Mouse (Mus musculus): ENCODE data around the gene Cldn34c2. TPM values are rescaled to one million over a fixed set of nuclear protein-coding genes. Genes with fewer than 3 reads are reported as not detected.
"Not testable (repeated sequence)": the region's sequence is repeated elsewhere in the genome, so short reads cannot be mapped to it uniquely, and the experiment has no call there.

Gene Cldn34c2
- total RNA-seq (2021) = 1 to 10 TPM in 1 of 2 experiments, not detected in 1; 4.0 TPM
- not detected in 2 replicates for polyA plus RNA-seq (2012; rRNA removed)
- long read RNA-seq, partial matches to known transcripts = 0 of 3 reads
- long read RNA-seq, other reads (novel, unspliced or antisense) = 3 of 3 reads

DNA sequence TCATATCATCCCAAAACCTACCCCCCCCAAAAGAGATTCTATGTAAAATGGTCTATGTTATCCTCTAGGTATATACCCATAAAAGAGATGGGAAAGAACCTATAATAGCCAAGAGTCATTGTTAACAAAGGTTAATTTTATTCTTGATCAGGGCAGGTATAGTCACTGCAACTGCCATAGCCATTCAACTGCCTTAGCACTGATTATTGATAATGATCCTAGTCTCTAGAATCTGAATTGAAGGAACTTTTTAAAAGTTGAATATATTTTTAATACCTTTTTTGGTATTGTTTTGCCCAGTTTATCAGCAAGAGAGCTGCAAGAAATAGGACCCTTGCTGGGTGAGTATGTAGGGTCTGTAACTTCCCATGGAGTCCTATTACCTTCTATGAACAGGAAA, at the start of gene Cldn34c2:
TSS of gene Cldn34c2 (plus strand) at position 301 of the 400 bp plus-strand sequence.
- not testable (repeated sequence) for DNase-seq

DNA sequence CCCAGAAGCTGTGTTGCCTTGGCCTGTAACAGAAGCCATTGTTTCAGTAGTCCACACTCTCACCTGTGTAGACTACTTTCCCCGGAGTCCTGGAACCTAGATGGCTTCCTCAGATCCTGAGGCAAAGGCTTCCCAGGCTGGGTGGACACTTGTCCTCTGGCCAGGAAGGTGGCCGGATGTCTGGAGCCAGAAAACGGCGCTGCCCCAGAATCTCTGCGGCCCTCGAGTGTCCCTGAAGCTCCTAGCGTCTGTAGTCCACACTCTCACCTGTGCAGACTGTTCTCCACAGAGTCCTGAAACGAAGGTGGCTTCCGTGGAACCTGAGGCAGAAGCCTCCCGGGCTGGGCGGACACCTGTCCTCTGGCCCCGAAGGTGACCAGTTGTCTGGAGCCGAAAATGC, 30.1 kb upstream of the Cldn34c2 start:
- not testable (repeated sequence) for DNase-seq

DNA sequence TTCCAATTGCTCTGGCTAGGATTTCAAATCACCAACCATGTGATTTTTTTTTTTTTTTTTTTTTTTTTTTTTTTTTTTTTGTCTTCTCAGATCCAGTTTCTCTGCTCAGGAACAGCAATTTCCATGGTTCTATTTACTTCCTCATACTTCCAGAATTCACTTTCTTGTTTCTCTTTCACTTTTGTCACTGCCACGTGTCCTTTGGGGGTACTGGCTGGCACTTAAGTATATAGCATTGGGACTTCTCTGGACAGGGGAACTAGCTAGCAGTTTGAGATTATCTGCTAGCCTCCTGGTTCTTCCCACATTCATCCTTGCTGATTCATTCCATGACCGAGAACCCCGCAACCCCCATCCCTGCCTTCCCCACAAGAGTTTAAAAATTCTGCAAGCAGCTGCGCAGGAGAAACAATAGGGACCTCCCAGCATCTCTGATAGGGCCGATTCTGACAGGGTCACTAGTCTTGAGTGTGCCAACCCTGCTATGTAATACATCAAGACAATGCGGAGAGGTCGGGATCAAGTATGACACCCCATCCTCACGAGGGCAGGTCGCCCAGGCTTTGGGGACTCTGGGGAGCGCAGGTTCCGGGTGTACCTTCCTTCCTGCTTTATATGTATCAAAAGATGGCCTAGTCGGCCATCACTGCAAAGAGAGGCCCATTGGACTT, 30.8 kb downstream of the Cldn34c2 start:
- DNase-seq = peak; percentile 23

Other genes with a start within 250 kb of the Cldn34c2 start
- gene Gm17467, start 123.1 kb downstream of the Cldn34c2 start, total RNA-seq (2021) = not detected
- gene Gm17467, start 123.1 kb downstream of the Cldn34c2 start, polyA plus RNA-seq (2012; rRNA removed) = not detected in 2 replicates
- gene Cldn34c3, start 212.0 kb downstream of the Cldn34c2 start, total RNA-seq (2021) = not detected
- not detected in 2 replicates for gene Cldn34c3, start 212.0 kb downstream of the Cldn34c2 start, polyA plus RNA-seq (2012; rRNA removed)